Mouse (Mus musculus): ENCODE results near the gene Sae1.

Sae1 gene

GRCm38 (mm10) chr7:16280721-16281120 lies 106.9 kb downstream of the Sae1 start:
- DNase-seq (ENCODE audit: low spot score), result no peak

GRCm38 (mm10) chr7:16274922-16275890 lies 112.4 kb downstream of the Sae1 start:
- no peak for DNase-seq (ENCODE audit: low spot score)

GRCm38 (mm10) chr7:16273766-16274140 lies 113.9 kb downstream of the Sae1 start:
- peak; percentile 70 for DNase-seq (ENCODE audit: low spot score)

- peak; percentile 88 for DNase-seq (ENCODE audit: low spot score)
These were observed 114.4 kb downstream of the Sae1 start, which contains the start of gene Inafm1 for GRCm38 (mm10) chr7:16273081-16273765. Gene Inafm1, minus strand, starts transcription at chr7:16273617.

GRCm38 (mm10) chr7:16272681-16273080 lies 114.9 kb downstream of the Sae1 start:
- peak; percentile 68 for DNase-seq (ENCODE audit: low spot score)

- no peak for DNase-seq (ENCODE audit: low spot score)
These were observed 116.5 kb downstream of the Sae1 start for GRCm38 (mm10) chr7:16271139-16271538.

All from testis, postnatal 14 days (tissue).